Mouse (Mus musculus): ENCODE measurements around the gene Prpf4b.
"Not testable (repeated sequence)": the region's sequence is repeated elsewhere in the genome, so short reads cannot be mapped to it uniquely, and the experiment has no call there.

Gene Prpf4b

DNA sequence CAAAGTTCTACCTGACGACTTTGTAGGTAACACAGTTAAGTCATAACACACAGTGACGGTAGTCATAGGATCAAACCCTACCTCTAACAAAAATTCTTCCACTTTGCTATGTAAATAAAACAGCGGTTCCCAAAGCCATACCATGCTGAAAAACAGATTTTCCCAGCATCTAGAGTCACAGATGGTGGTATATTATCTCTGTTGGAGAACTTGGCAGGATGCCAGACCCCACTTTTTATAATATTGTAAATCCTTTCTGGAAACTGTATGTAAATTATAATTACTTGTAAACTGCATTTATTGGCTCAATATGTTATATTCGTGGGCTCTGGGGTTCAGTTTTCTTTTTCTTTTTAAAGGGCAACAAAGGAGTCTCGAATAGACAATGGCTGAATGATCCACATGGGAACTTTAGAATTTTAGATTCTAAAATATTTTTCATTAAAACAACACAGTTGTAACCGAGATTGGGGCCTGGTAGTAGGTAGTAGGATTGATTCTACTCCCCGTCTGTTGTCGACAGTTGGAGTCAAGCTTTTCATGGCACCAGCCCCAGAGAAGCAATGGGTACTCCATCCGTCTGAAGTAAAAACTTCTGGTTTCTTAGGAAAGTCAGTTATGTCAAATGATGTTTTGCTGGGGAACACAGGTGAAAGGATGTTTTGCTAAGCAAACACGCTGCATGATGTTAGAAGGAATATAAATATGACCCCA lies 60.0 kb downstream of the Prpf4b start:
- DNase-seq (ENCODE audit: low spot score in 2 of 2), result no peak

DNA sequence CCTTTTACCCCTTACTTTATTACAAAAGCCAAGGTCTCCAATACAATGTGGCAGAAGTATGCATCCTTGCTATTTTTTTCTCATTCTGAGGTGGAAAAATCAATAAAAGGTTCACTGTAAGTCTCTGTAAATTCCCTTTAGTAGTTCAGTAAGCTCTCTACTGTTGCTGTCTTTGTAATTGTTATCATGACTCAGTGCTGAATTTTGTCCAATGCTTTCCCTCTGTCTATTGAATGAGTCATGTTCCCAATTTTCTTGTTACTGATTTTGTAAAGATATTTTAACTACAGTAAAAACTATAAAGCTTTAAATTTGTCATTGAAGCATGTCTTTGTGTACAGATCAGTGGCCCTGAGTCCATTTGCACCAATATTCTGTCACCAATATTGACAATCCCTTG lies 67.3 kb downstream of the Prpf4b start:
- no peak for DNase-seq (ENCODE audit: low spot score in 2 of 2)

DNA sequence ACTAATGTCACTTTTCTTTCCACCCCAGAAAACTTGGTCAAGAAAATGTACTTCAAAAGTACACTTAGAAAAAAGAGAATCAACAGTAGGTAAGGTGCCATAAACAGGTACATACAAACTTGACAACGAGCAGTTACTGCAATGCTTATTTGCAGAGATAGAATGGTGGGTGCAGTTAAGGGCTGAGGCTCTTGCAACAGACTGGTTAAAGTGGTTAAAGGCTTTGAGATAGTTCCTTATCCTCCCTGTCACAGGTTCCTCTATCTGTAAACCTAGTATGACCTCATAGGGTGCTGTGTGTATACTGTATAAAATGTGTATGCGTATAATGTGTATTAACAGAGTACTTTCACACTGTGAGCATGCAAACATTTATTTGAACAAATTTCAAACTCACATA lies 76.3 kb downstream of the Prpf4b start:
- DNase-seq (ENCODE audit: low spot score in 2 of 2), result not testable (repeated sequence)
